Mouse (Mus musculus) liver, postnatal 0 days (tissue): ENCODE results near the gene Katnal1. TPM values are rescaled to one million over a fixed set of nuclear protein-coding genes. Genes with fewer than 3 reads are reported as not detected.

Experiments used
- ATAC-seq: fragments of 200-750 bp; cut with Nextera tagmentation; 2 replicates; pipeline ENCODE4 v1.8.0; 2017; ENCODE audit warnings: mild to moderate bottlenecking, moderate library complexity
- DNase-seq: peaks from one replicate; pipeline ENCODE4 v3.0.0-alpha.2; 2016
- H3K27ac ChIP-seq: fragments of 300-500 bp; sonication (generic); 2 replicates; pipeline ENCODE4 v1.5.1; 2014; ENCODE audit warnings: antibody characterized with exemption, moderate library complexity, mild to moderate bottlenecking, low read depth
- H3K27me3 ChIP-seq: fragments of 300-500 bp; sonication (generic); 2 replicates; pipeline ENCODE4 v1.6.1; 2014; ENCODE audit warnings: low read length, control low read depth, mixed read lengths; ENCODE audit not compliant: insufficient read depth
- H3K36me3 ChIP-seq: fragments of 300-500 bp; sonication (generic); replicated peaks from 2 replicates; pipeline ENCODE4 v1.6.1; 2014; ENCODE audit warnings: mild to moderate bottlenecking, control low read depth, low read length, moderate library complexity, mixed read lengths; ENCODE audit not compliant: insufficient read depth
- H3K4me1 ChIP-seq: fragments of 300-500 bp; sonication (generic); 2 replicates; pipeline ENCODE4 v1.6.1; 2014; ENCODE audit warnings: antibody characterized with exemption, mild to moderate bottlenecking, control low read depth; ENCODE audit not compliant: insufficient read depth
- H3K4me2 ChIP-seq: fragments of 300-500 bp; sonication (generic); 2 replicates; pipeline ENCODE4 v1.6.1; 2014; ENCODE audit warnings: low read depth, mild to moderate bottlenecking, low read length, moderate library complexity, mixed read lengths
- H3K4me3 ChIP-seq: fragments of 300-500 bp; sonication (generic); 2 replicates; pipeline ENCODE4 v1.5.1; 2014; ENCODE audit warnings: low read depth, low read length
- H3K9ac ChIP-seq: fragments of 300-500 bp; sonication (generic); replicated peaks from 2 replicates; pipeline ENCODE4 v1.6.1; 2014; ENCODE audit warnings: mild to moderate bottlenecking, moderate library complexity
- H3K9me3 ChIP-seq: fragments of 300-500 bp; sonication (generic); 2 replicates; pipeline ENCODE4 v1.6.1; 2016; ENCODE audit warnings: mild to moderate bottlenecking, control low read depth, low read length, mixed read lengths
- CTCF ChIP-seq: sonication (generic); IDR thresholded peaks from 2 replicates; pipeline ENCODE4 v1.5.1; 2016; ENCODE audit warnings: antibody characterized with exemption, low read depth
- EP300 ChIP-seq: IDR thresholded peaks from 2 replicates; pipeline ENCODE4 v1.6.1; 2016; ENCODE audit warnings: antibody characterized with exemption, low read depth, mild to moderate bottlenecking
- WGBS: fragments of 180-500 bp; shearing (Covaris S2); extraction: QIAGEN DNeasy Blood & Tissue Kit; methylation state at CpG from one replicate; pipeline ENCODE4 v1.1.7; 2014; ENCODE audit not compliant: insufficient replicate concordance; 5-methylcytosine and 5-hydroxymethylcytosine counted together
- polyA plus RNA-seq: library from polyadenylated mRNA; unstranded; fragments of >200 nt; fragmentation: Nextera tagmentation; extraction: Ambion mirVana; gene quantifications from 2 replicates; pipeline ENCODE4 v1.2.1, GENCODE M21; 2015

The Katnal1 gene
- polyA plus RNA-seq, 1 experiment from 2014 or later: 4.8 TPM

DNA sequence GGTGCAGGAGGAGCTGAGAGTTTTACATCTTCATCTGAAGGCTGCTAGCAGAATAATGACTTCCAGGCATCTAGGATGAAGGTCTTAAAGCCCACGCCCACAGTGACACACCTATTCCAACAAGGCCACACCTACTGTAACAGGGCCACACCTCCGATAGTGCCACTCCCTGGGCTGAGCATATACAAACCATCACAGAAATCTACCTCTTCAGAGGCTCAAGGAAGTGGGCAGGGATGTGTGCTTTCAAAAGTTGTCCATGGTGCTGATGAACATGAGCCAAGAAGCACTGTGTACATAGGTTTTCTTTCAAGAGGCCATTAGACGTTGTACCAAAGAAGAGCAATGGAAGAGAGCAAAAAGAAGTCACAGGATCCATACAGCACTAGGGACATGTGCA is 71.6 kb downstream of the Katnal1 start:
- Histone ChIP-seq H3K9me3 (no peaks in the 10 kb centered on the region), H3K4me2 (no peak overlapping the region), H3K36me3 (no peaks in the 10 kb centered on the region), H3K4me3 (no peak overlapping the region), H3K27me3 (no peaks in the 10 kb centered on the region), H3K27ac (no peak overlapping the region), H3K9ac (no peak overlapping the region), H3K4me1 (peaks cover 6% of the 10 kb centered on the region; the same call in 1 of the 2 replicates)
- no peak for TF ChIP-seq EP300
- TF ChIP-seq CTCF: no peak
- WGBS: 67% methylated on average over 3 of the region's 3 CpGs
- no peak for ATAC-seq
- DNase-seq: no peak

DNA sequence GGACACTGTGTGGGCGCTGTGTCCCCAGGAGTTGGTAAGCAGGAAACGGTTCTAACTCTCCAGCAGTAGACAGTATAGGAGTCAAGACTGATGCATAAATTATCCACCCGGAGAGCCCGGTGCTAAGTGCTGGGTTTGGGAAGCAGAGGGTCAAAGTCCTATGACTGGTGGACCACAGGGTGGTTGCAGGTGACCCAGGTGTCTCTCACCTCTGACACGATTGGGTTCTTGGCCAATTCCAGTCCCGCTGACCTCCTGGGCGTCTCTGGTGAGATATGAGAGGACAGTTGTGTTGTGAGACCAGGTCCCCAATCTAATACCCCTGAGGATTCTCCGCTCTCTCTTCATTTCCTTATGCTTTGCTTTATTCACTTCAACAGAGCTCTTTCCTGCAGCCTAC is 74.1 kb downstream of the Katnal1 start:
- H3K4me2 ChIP-seq: no peak overlapping the region
- TF ChIP-seq CTCF (no peak), EP300 (no peak)
- no peaks in the 10 kb centered on the region for H3K9me3 ChIP-seq
- H3K9ac ChIP-seq: no peak overlapping the region
- WGBS: 63% methylated on average over 8 of the region's 8 CpGs
- H3K4me3 ChIP-seq: no peak overlapping the region
- ATAC-seq (peak; percentile 72), DNase-seq (peak; percentile 33)
- H3K36me3 ChIP-seq: no peaks in the 10 kb centered on the region
- H3K4me1 ChIP-seq: peaks cover 6% of the 10 kb centered on the region; the same call in 1 of the 2 replicates
- no peaks in the 10 kb centered on the region for H3K27me3 ChIP-seq
- H3K27ac ChIP-seq: no peak overlapping the region

DNA sequence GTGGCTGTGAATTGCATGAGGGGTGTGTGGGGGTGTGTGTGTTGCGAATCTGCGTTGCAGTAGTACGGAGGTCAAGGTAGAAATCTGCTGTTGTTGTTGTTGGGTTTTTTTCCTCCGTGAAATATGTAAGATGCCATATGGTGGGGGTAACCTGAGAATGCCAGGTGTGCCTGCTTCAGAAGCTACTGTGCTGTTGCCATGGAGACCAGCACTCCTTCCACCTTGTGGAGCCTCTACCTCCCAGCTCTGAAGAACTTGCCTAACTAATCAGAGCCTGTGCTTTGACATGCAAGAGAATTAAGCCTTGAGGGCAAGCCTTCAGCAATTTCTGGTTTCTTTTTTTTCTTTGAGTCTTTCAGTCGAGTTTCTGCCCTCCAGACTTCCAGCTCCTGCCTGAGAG is 75.0 kb downstream of the Katnal1 start:
- DNase-seq (no peak), ATAC-seq (no peak)
- Histone ChIP-seq H3K4me1 (peaks cover 6% of the 10 kb centered on the region; the same call in 1 of the 2 replicates), H3K27ac (no peak overlapping the region), H3K9ac (no peak overlapping the region), H3K4me3 (no peak overlapping the region), H3K27me3 (no peaks in the 10 kb centered on the region), H3K9me3 (no peaks in the 10 kb centered on the region), H3K36me3 (no peaks in the 10 kb centered on the region), H3K4me2 (no peak overlapping the region)
- no peak for TF ChIP-seq CTCF
- TF ChIP-seq EP300: no peak
- WGBS: 58% methylated on average over 5 of the region's 5 CpGs

DNA sequence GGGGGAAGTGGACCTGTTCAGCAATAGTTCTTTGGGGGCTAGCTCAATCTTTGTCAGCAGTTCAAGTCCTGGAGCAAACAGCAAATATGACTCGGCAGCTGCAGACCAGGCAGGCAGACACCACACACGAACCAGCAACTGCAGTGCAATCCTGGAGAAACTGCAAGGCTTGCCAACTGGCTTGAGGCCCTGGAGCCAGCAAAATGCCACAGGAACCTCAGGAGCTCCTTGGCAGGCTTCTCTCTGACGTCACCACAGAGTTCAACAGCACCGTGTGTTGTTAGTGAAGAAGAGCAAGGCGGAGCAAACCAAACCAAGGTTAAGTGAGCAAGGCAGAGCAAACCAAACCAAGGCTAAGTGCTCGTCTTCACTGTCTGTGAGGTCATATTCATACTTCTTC is 79.6 kb downstream of the Katnal1 start:
- Histone ChIP-seq H3K4me2 (no peak overlapping the region), H3K27me3 (no peaks in the 10 kb centered on the region), H3K4me3 (no peak overlapping the region), H3K4me1 (0 out of 2 replicates have a peak, but pooled peaks cover 3% of the 10 kb centered on the region), H3K27ac (no peak overlapping the region), H3K36me3 (no peaks in the 10 kb centered on the region), H3K9ac (no peak overlapping the region), H3K9me3 (no peaks in the 10 kb centered on the region)
- ATAC-seq: no peak
- TF ChIP-seq CTCF (no peak), EP300 (no peak)
- no peak for DNase-seq
- WGBS: 81% methylated on average over 6 of the region's 6 CpGs

DNA sequence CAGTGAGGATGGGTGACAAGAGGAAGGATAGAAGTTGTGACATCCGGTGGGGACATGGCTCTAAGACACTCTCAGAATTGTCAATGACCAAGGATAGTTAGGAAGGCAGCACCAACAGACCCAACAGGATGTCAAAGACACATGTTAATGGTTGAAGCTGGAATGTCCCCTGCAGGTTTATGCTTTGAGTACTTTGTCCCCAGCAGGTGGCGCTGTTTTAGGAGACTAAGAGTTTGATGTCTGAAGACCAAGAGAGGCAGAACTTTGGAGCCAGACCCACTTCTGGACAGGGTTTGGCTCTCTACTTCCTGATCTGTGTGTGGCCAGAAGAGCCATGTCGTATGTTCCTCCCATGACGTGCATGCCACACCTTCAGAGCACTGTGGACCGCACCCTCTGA is 82.1 kb downstream of the Katnal1 start:
- ATAC-seq: no peak

DNA sequence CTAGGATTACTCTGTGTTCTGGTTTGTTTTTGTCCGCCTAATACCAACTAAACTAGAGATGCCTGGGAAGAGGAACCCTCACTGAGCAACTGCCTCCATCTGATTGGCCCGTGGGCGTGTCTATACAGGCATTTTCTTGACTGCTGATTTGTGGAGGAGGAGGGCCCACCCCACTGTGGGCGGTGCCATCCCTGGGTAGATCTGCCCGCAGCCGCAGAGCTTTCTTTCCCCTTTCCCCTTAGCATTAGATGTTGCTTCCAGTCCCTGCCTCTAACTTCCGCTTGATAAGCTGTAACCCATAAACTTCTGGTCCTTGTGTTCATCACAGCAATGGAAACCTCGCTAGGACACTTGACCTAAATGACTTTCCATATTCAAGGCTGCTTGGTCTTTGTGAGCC is 92.1 kb downstream of the Katnal1 start:
- 17% methylated on average over 8 of the region's 8 CpGs for WGBS
- no peaks in the 10 kb centered on the region for H3K36me3 ChIP-seq
- no peak overlapping the region for H3K4me3 ChIP-seq
- ATAC-seq (peak; percentile 79), DNase-seq (peak; percentile 77)
- TF ChIP-seq EP300 (no peak), CTCF (no peak)
- H3K27ac ChIP-seq: no peak overlapping the region
- peaks cover 1% of the 10 kb centered on the region; the same call in 1 of the 2 replicates for H3K4me1 ChIP-seq
- H3K27me3 ChIP-seq: peaks cover 6% of the 10 kb centered on the region
- no peak overlapping the region for H3K9ac ChIP-seq
- no peak overlapping the region for H3K4me2 ChIP-seq
- no peaks in the 10 kb centered on the region for H3K9me3 ChIP-seq

More for the DNA sequence above, 82.1 kb downstream of the Katnal1 start:
- H3K4me3 ChIP-seq: no peak overlapping the region
- H3K27me3 ChIP-seq: no peaks in the 10 kb centered on the region
- H3K27ac ChIP-seq: no peak overlapping the region
- 0 out of 2 replicates have a peak, but pooled peaks cover 3% of the 10 kb centered on the region for H3K4me1 ChIP-seq
- H3K4me2 ChIP-seq: no peak overlapping the region
- no peaks in the 10 kb centered on the region for H3K9me3 ChIP-seq
- no peak overlapping the region for H3K9ac ChIP-seq
- TF ChIP-seq CTCF: peak; percentile 40
- TF ChIP-seq EP300: no peak
- 95% methylated on average over 5 of the region's 5 CpGs for WGBS
- no peaks in the 10 kb centered on the region for H3K36me3 ChIP-seq
- DNase-seq: peak; percentile 34
